Mouse (Mus musculus): Measurements from ENCODE around the gene Glyatl3.

The Glyatl3 gene

GRCm38 (mm10) chr17:40914250-40914649 is at the start of gene Glyatl3:
Glyatl3 (minus strand) TSS chr17:40914350.
- DNase-seq (ENCODE audit: low read depth, low spot score) = no peak

- no peak for DNase-seq (ENCODE audit: low read depth, low spot score)
Measured at GRCm38 (mm10) chr17:40948518-40948917, 34.4 kb upstream of the Glyatl3 start.

GRCm38 (mm10) chr17:40934420-40935231 is 20.5 kb upstream of the Glyatl3 start, which contains the start of the genes Mut and Cenpq:
Mut (plus strand) TSS chr17:40934685.
Cenpq (minus strand) TSS chr17:40935047.
- DNase-seq (ENCODE audit: low read depth, low spot score) = peak; percentile 99

- no peak for DNase-seq (ENCODE audit: low read depth, low spot score)
Measured at GRCm38 (mm10) chr17:40933985-40934384, 19.8 kb upstream of the Glyatl3 start.

GRCm38 (mm10) chr17:40915499-40915898 is 1.3 kb upstream of the Glyatl3 start:
- no peak for DNase-seq (ENCODE audit: low read depth, low spot score)

GRCm38 (mm10) chr17:40904721-40905154 is 9.4 kb downstream of the Glyatl3 start:
- DNase-seq (ENCODE audit: low read depth, low spot score) = no peak

GRCm38 (mm10) chr17:40904056-40904597 is 10.0 kb downstream of the Glyatl3 start:
- DNase-seq (ENCODE audit: low read depth, low spot score) = no peak

GRCm38 (mm10) chr17:40903345-40903744 is 10.8 kb downstream of the Glyatl3 start:
- no peak for DNase-seq (ENCODE audit: low read depth, low spot score)

GRCm38 (mm10) chr17:40899783-40900363 is 14.3 kb downstream of the Glyatl3 start:
- no peak for DNase-seq (ENCODE audit: low read depth, low spot score)

GRCm38 (mm10) chr17:40896863-40897262 is 17.3 kb downstream of the Glyatl3 start:
- DNase-seq (ENCODE audit: low read depth, low spot score) = no peak

- DNase-seq (ENCODE audit: low read depth, low spot score) = no peak
Measured at GRCm38 (mm10) chr17:40887849-40888536, 26.2 kb downstream of the Glyatl3 start.

GRCm38 (mm10) chr17:40885155-40885554 is 29.0 kb downstream of the Glyatl3 start:
- no peak for DNase-seq (ENCODE audit: low read depth, low spot score)

GRCm38 (mm10) chr17:40882172-40882571 is 32.0 kb downstream of the Glyatl3 start:
- no peak for DNase-seq (ENCODE audit: low read depth, low spot score)

GRCm38 (mm10) chr17:40879924-40880691 is 34.0 kb downstream of the Glyatl3 start, which contains the start of gene 9130008F23Rik:
9130008F23Rik (minus strand) TSS chr17:40880559.
- no peak for DNase-seq (ENCODE audit: low read depth, low spot score)

- DNase-seq (ENCODE audit: low read depth, low spot score) = no peak
Measured at GRCm38 (mm10) chr17:40879528-40879923, 34.6 kb downstream of the Glyatl3 start.

- no peak for DNase-seq (ENCODE audit: low read depth, low spot score)
Measured at GRCm38 (mm10) chr17:40877741-40878140, 36.4 kb downstream of the Glyatl3 start.

GRCm38 (mm10) chr17:40875568-40875967 is 38.6 kb downstream of the Glyatl3 start:
- DNase-seq (ENCODE audit: low read depth, low spot score) = no peak

GRCm38 (mm10) chr17:40874701-40875100 is 39.4 kb downstream of the Glyatl3 start:
- DNase-seq (ENCODE audit: low read depth, low spot score) = no peak

GRCm38 (mm10) chr17:40873582-40874011 is 40.6 kb downstream of the Glyatl3 start:
- DNase-seq (ENCODE audit: low read depth, low spot score) = no peak

- no peak for DNase-seq (ENCODE audit: low read depth, low spot score)
Measured at GRCm38 (mm10) chr17:40872626-40873025, 41.5 kb downstream of the Glyatl3 start.

Measured in telencephalon, adult 2 months (tissue).